In genomic region chr8:83038575-83038974, GRCm38 (mm10) we compare ENCODE assay signal across 14 mouse cellular contexts.
DNase-seq lines count a peak whose midpoint lies in the region; ATAC-seq lines count a peak whose summit lies in the region.
"Had no signal": no experiment of that assay in that cellular context is flagged by ENCODE, and none has a peak within 500 bp of the region (broad histone marks: within the 10 kb centered on the region; RNA-seq: fewer than 3 reads in every experiment).

No protein-coding gene starts in this region.

- intact Hi-C loops in left cerebral cortex, postnatal 10 days (cut with DNase I) = no loop called here

- peak; percentile 96 for DNase-seq in heart, adult 11 months
- peak; percentile 69 for DNase-seq in midbrain, embryonic 11.5 days (ENCODE audit: low spot score, missing footprints)
- peak; percentile 39 to 49 for DNase-seq in left cerebral cortex, postnatal 10 days (ENCODE audit: extremely low spot score in 1 of 2, low spot score in 2 of 2)
- DNase-seq in skeletal muscle tissue, adult 2 months (ENCODE audit: low read depth, low spot score) = peak; percentile 25
- no peak for DNase-seq in B cell, adult 2 months
- no peak for DNase-seq in liver, embryonic 11.5 days (ENCODE audit: low spot score)
- DNase-seq: cerebellum, postnatal 14 days; lung, embryonic 14.5 days; thymus, postnatal 14 days had no signal

- no peaks in the 10 kb centered on the region for H3K36me3 ChIP-seq in heart, embryonic 11.5 days (ENCODE audit: control insufficient read depth, insufficient read depth, low read length)
- H3K36me3 ChIP-seq in midbrain, embryonic 11.5 days (ENCODE audit: control insufficient read depth, insufficient read depth, low read length) = no peaks in the 10 kb centered on the region
- H3K36me3 ChIP-seq in midbrain, embryonic 16.5 days (ENCODE audit: control insufficient read depth, insufficient read depth, low read length) = 0 out of 2 replicates have a peak, but pooled peaks cover 5% of the 10 kb centered on the region
- H3K36me3 ChIP-seq in liver, embryonic 11.5 days (ENCODE audit: control insufficient read depth, insufficient read depth, low read length) = no peaks in the 10 kb centered on the region
- H3K36me3 ChIP-seq: G1E had no signal

- H3K4me3 ChIP-seq in heart, embryonic 11.5 days (ENCODE audit: low read depth, low read length) = no peak overlapping the region
- H3K4me3 ChIP-seq in midbrain, embryonic 11.5 days (ENCODE audit: low read depth, low read length) = no peak overlapping the region
- no peak overlapping the region for H3K4me3 ChIP-seq in midbrain, embryonic 16.5 days (ENCODE audit: low read depth, low read length)
- no peak overlapping the region for H3K4me3 ChIP-seq in liver, embryonic 11.5 days (ENCODE audit: low read depth, low read length)
- H3K4me3 ChIP-seq: embryonic facial prominence, embryonic 12.5 days had no signal

- H3K4me1 ChIP-seq in heart, embryonic 11.5 days (ENCODE audit: control insufficient read depth, insufficient read depth, low read length) = no peaks in the 10 kb centered on the region
- no peaks in the 10 kb centered on the region for H3K4me1 ChIP-seq in midbrain, embryonic 11.5 days (ENCODE audit: control insufficient read depth, insufficient read depth, low read length)
- no peaks in the 10 kb centered on the region for H3K4me1 ChIP-seq in midbrain, embryonic 16.5 days (ENCODE audit: control insufficient read depth, insufficient read depth, low read length)
- no peaks in the 10 kb centered on the region for H3K4me1 ChIP-seq in liver, embryonic 11.5 days (replicated peaks; ENCODE audit: control insufficient read depth, insufficient read depth, low read length)
- H3K4me1 ChIP-seq: embryonic facial prominence, embryonic 12.5 days had no signal

- H3K4me2 ChIP-seq in heart, embryonic 11.5 days = no peak overlapping the region
- H3K4me2 ChIP-seq in midbrain, embryonic 11.5 days = no peak overlapping the region
- H3K4me2 ChIP-seq in midbrain, embryonic 16.5 days (ENCODE audit: low read length) = no peak overlapping the region
- no peak overlapping the region for H3K4me2 ChIP-seq in liver, embryonic 11.5 days
- H3K4me2 ChIP-seq: embryonic facial prominence, embryonic 12.5 days; lung, embryonic 14.5 days had no signal

- no peak overlapping the region for H3K9ac ChIP-seq in heart, embryonic 11.5 days (ENCODE audit: low read depth, low read length)
- no peak overlapping the region for H3K9ac ChIP-seq in midbrain, embryonic 11.5 days (ENCODE audit: low read length)
- H3K9ac ChIP-seq in midbrain, embryonic 16.5 days (ENCODE audit: low read depth, low read length) = no peak overlapping the region
- H3K9ac ChIP-seq in liver, embryonic 11.5 days (ENCODE audit: low read depth, low read length) = no peak overlapping the region
- H3K9ac ChIP-seq: embryonic facial prominence, embryonic 12.5 days; lung, embryonic 14.5 days had no signal

- H3K27ac ChIP-seq in heart, embryonic 11.5 days (ENCODE audit: low read depth, low read length) = no peak overlapping the region
- no peak overlapping the region for H3K27ac ChIP-seq in midbrain, embryonic 11.5 days (ENCODE audit: low read depth, low read length)
- no peak overlapping the region for H3K27ac ChIP-seq in midbrain, embryonic 16.5 days (ENCODE audit: low read length)
- no peak overlapping the region for H3K27ac ChIP-seq in liver, embryonic 11.5 days (ENCODE audit: low read depth, low read length)
- H3K27ac ChIP-seq: embryonic facial prominence, embryonic 12.5 days had no signal

- 74% methylated on average over 10 of the region's 10 CpGs for WGBS in heart, embryonic 11.5 days (ENCODE audit: insufficient replicate concordance)
- 89% methylated on average over 10 of the region's 10 CpGs for WGBS in midbrain, embryonic 11.5 days
- WGBS in midbrain, embryonic 16.5 days = 89% methylated on average over 10 of the region's 10 CpGs
- WGBS in liver, embryonic 11.5 days = 86% methylated on average over 10 of the region's 10 CpGs

- H3K27me3 ChIP-seq in heart, embryonic 11.5 days (ENCODE audit: control insufficient read depth, insufficient read depth, low read length) = no peaks in the 10 kb centered on the region
- no peaks in the 10 kb centered on the region for H3K27me3 ChIP-seq in midbrain, embryonic 11.5 days (ENCODE audit: control insufficient read depth, insufficient read depth, low read length)
- H3K27me3 ChIP-seq in midbrain, embryonic 16.5 days (ENCODE audit: control insufficient read depth, insufficient read depth, low read depth, low read length) = no peaks in the 10 kb centered on the region
- no peaks in the 10 kb centered on the region for H3K27me3 ChIP-seq in liver, embryonic 11.5 days (replicated peaks; ENCODE audit: control insufficient read depth, insufficient read depth, low read length)
- H3K27me3 ChIP-seq: embryonic facial prominence, embryonic 12.5 days had no signal

- no peaks in the 10 kb centered on the region for H3K9me3 ChIP-seq in heart, embryonic 11.5 days (replicated peaks; ENCODE audit: control insufficient read depth, low read length)
- H3K9me3 ChIP-seq in midbrain, embryonic 11.5 days (ENCODE audit: control insufficient read depth, low read length) = no peaks in the 10 kb centered on the region
- H3K9me3 ChIP-seq in midbrain, embryonic 16.5 days (replicated peaks; ENCODE audit: control insufficient read depth, low read length, poor library complexity, severe bottlenecking) = no peaks in the 10 kb centered on the region
- H3K9me3 ChIP-seq in liver, embryonic 11.5 days (ENCODE audit: control insufficient read depth, low read length) = no peaks in the 10 kb centered on the region
- H3K9me3 ChIP-seq: embryonic facial prominence, embryonic 12.5 days; G1E had no signal

- ATAC-seq in heart, embryonic 11.5 days (replicated peaks; ENCODE audit: insufficient number of reproducible peaks, low FRiP score, low TSS enrichment) = no peak
- no peak for ATAC-seq in midbrain, embryonic 11.5 days (ENCODE audit: low FRiP score)
- no peak for ATAC-seq in midbrain, embryonic 16.5 days
- no peak for ATAC-seq in liver, embryonic 11.5 days (replicated peaks; ENCODE audit: low FRiP score)
- ATAC-seq: intestine, embryonic 16.5 days had no signal

Comparison
In these comparisons a context has a peak if more than half of its experiments do, and no peak if none do; other contexts are left out.
1. DNase-seq: peak in heart, adult 11 months (single experiment), midbrain, embryonic 11.5 days (single experiment), left cerebral cortex, postnatal 10 days (2 of 2) and skeletal muscle tissue, adult 2 months (single experiment); none in B cell, adult 2 months (0 of 2) and liver, embryonic 11.5 days (single experiment).